Mouse (Mus musculus) spleen, postnatal 14 days (tissue): ENCODE data around the gene Gm13539.
"Not testable (repeated sequence)": the region's sequence is repeated elsewhere in the genome, so short reads cannot be mapped to it uniquely, and the experiment has no call there.

Experiments
- DNase-seq, 2 experiments: peaks; one replicate each; pipeline ENCODE4 v3.0.0; 2021 to 2022; ENCODE audit warnings: low spot score in 2 of 2

Gm13539 gene

DNA sequence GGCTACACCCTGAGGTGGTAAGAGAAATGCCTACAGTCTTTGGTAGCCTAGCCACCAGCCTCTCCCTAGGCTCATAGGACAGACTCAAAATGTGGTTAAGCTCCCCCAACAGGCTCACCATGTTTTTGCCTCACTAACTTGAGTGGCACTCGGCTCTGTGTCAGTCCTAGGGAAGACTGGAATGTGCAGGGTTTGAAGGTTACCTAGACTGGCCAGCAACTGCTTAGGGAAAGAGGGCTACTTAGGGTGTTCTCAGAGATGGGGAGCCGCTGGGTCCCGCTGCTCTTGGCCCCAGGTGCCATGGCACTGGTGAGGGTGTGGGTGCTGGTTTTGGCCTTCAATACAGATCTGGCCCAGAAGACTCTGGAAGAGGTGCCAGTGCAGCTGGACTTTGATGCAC lies at the start of gene Gm13539:
Gene Gm13539 (plus strand): TSS at position 301 of the 400 bp plus-strand sequence.
- DNase-seq, result no peak

DNA sequence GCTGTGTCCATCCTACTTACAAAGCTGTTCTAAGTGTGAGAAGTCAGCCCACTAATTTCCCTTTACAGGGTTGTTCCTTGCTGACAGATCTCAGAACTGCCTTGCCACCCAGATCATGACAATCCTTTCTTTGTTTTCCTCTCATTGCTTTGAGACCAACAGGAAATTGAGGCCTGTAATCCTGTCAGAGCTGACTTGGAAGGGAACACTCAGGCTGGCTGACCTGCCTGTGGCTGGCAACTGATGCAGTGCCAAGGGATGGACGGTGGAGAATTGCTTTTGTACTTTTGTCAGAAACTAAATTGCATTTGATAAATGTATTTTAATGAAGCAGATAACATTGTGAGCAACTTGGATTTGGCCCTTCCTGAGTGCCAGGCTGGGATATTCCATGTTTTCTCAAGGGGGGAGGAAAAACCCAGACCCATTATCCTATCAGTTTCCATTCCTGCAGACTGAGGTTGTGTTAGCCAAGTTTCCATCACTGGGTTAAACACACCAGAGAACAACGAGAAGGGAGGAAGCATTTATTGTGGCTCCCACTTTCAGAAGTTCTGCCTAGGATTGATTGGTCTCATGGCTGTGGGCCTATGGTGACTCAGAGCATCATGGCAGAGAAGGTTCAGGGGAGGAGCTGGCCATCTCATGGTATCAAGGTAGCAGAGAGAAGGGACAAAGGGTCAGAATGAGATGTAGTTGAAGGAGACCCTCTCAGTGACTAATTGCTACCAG lies 48.7 kb upstream of the Gm13539 start:
- DNase-seq, result no peak

DNA sequence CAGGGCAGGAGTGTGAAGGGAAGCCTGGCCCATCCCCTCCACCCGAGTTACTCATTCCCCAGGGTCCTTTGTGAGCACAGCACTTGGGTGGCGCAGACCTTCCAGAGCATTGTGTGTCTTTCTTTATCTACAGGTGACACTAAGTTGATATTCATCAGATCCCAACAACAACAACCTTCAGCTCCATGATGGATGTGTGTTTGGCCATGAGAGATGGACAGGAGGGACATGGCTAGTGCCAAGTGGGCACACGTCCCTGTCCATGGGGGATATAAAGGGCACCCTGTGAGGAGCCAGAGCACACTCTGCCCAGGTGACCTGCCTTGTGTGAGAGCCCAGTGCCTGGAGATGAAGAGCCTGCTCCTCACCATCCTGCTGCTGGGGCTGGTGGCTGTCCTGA lies 45.3 kb upstream of the Gm13539 start, which contains the start of gene Obp2b:
Gene Obp2b (plus strand): TSS at position 301 of the 400 bp plus-strand sequence.
- not testable (repeated sequence) for DNase-seq

DNA sequence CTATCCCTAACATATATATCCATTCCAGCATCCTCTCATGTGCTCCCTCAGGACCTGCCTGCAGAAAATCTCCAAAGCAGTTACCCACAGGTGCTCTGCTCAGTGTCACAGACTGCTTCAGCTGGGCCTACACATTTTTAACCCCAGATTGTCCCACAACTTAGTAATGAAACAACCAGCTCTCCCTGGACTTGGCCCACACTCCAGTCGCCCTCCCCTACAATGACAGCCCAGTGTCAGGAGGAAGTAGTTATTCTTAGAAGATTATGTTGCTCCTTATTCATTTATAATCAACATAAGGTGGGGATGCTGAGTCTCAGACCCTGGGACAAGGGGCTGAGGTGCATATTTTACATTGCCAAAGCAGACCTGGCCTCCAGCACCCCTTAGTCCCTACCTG lies 40.4 kb upstream of the Gm13539 start:
- DNase-seq, result no peak

DNA sequence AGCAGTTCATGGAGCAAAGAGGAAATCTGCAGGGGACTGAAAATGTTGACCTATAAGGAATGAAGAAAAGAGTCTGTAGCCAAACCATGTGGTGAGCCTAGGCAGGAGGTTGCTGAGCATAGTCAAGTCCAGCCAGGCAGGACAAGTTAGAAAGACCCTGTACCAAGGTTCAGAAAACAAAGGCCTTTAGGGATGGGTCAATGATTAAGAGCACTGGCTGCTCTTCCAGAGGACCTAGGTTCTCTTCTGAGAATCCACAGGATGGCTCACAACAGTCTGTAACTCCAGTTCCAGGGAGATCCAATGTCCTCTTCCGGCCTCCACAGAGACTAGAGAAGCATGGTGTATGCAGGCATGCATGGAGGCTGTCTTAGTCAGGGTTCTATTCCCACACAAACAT lies 27.9 kb upstream of the Gm13539 start:
- DNase-seq, result no peak

DNA sequence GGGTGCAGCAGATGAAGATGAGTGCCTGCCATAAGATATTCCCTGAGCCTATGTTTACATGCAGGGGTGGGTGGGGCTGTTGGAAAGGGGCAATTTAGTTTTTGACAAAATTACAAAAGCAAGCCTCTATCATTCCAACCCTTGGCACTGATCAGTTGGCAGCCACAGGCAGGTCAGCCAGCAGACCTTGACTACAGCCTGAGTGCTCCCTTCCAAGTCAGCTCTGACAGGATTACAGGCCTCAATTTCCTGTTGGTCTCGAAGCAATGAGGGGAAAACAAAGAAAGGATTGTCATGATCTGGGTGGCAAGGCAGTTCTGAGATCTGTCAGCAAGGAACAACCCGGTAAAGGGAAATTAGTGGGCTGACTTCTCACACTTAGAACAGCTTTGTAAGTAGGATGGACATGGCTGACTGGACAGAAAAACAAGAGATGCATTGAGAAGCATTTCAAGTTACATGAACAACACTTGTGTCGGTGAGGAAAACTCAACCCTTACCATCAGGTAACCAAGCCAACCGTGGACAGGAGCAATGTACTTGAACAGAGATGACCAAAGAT lies 23.9 kb upstream of the Gm13539 start:
- no peak for DNase-seq

DNA sequence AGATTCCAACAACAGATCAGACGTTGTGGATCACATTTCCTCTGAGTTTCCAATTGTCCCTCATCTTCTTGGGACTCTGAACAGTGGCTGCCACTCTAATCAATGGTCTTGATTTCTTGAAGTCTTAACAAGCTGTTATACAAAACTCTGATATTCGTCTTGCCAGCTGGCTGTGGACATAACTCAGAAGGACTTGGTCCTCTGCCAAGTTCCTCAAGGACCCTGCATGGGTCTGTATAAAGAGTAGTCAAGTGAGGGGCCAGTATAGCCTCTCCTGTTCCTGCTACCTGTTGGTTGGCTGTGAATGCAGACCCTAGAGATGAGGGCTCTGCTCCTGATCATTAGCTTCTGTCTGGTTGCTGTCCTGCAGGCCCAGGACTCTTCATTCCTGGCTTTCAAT lies 16.8 kb upstream of the Gm13539 start, which contains the start of gene Lcn3:
Gene Lcn3 (plus strand): TSS at position 301 of the 400 bp plus-strand sequence.
- no peak for DNase-seq

DNA sequence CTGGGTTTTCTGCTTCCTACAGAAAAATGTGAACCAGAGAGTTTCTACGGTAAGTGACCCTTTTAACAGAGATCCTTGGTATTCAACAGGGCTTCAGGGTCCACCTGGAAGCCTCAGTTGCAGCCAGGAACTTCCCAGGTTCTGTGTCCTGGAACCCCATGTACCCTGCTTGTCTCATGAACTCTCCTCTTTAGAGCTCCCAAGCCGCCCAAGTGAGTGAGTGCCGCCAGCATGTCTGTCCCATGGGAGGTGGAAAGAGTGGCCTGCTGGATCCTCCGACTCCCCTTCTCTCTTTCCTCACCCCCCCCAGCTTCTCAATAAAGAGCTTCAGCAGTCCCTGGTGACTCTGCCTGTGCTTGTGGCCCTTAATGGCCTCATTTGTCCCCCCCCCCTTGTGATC lies 14.3 kb upstream of the Gm13539 start:
- DNase-seq, result no peak

DNA sequence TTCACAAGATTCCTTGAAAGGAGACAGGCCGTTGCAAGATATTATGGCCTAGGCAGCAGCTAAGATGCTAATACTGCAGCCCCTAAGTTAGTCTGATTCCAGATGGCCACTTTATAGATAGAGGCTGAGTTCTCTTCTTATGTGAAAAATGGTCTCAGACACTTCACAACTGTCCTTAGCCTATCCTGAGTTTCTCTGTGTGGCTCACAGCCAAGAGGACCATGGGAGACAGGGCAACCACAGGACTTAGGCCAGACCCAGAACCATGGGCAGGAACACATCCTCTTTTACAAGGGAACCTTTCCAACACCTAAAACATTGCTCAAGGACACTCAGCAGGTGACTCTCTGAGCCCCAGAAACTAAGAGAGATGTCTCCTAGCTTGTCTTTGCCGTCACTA lies 8.6 kb upstream of the Gm13539 start:
- no peak for DNase-seq

DNA sequence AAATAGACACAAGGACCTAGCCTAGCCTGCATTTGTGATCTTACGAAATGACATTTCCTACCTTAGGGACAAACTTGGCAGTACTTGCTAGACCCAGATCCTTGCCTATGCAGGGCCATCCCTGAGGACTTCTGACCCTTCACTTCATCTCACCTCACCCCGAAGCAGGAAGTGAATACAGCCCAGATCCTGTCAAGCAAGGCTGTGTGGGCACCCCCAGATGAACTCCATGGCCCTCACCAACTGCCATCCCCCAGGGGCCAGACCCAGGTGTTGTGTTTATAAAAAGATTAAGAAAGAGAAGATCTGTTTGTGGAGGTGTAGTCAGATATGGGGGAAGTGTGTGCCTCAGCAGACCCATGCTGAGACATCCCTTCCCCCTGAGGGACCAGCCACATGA lies 7.4 kb upstream of the Gm13539 start:
- DNase-seq, result no peak

DNA sequence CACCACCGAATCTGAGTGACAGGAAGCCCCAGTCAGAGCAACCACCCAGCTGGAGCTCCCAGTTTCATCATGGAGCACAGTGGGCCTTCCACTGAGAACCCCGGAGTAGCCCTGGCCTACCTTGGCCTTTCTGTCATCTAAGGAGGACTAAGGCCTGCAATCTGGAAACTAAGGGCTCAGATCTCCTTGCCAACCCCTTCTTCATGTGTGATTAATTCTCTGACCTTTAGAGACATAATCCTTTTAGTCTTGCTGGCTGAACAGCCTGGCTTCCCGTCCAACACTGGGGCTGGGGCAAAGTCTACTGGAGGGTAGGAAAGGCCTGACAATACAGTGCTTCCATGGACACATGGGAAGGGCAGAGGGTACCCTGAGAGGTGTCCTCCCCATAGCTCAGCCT lies 6.1 kb upstream of the Gm13539 start:
- DNase-seq, result no peak

DNA sequence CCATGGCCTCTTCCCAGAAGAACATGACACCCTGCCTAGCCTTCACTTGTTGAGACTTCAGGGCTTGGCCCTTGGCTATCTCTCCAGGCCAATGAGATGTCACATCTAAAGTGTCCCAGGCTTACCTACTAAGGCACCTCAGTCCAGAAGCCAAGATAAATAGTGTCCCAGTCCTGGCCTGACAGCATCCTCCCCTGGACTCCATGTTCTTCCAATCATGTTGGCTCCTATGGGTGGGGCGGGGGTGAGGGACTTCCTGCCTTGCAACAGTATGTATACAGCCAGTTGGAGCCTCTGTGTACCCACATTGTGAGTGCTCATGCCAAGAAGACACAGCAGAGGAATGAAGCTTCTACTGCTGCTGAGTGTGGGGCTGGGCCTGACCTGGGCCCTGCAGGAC lies 5.3 kb upstream of the Gm13539 start, which contains the start of gene Lcn11:
Gene Lcn11 (plus strand): TSS at position 301 of the 400 bp plus-strand sequence.
- no peak for DNase-seq

DNA sequence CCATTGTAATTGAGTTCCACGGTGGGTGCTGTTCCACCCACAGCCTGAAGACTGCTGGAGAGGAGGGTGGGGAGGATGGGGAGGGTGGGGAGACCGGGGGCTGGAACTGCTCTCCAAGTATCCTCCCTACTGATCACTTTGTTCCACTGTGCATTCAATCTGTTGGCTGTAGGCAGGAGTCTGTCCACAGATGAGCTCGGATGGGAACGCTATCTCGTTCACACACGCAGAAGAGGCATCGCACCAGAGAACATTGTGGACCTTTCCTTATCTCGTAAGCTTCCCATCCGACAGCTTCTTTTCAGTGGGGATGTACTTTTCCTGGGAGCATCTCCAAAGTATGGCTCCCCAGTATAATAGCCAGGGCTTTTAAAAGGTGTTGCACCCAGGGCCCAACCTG lies 3.0 kb upstream of the Gm13539 start:
- no peak for DNase-seq

DNA sequence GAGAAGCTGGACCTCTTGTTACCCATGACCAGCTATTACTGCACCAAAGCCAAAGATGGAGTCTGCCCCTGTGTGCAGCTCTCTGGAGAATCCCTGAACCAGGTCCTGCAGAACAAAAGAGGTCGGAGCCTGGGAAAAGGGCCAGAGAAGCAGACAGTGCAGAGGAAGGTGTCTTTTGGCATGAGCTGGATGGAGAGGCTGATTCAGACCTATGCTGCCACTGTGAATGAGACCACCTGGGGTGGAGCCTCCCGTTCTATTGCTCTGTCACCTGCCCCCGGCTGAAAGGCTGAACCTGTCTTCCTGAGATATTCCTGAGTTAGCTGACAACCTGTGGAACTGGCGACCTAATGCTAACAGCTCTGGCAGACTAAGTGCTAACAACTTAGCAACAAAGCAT lies 1.1 kb upstream of the Gm13539 start:
- no peak for DNase-seq

DNA sequence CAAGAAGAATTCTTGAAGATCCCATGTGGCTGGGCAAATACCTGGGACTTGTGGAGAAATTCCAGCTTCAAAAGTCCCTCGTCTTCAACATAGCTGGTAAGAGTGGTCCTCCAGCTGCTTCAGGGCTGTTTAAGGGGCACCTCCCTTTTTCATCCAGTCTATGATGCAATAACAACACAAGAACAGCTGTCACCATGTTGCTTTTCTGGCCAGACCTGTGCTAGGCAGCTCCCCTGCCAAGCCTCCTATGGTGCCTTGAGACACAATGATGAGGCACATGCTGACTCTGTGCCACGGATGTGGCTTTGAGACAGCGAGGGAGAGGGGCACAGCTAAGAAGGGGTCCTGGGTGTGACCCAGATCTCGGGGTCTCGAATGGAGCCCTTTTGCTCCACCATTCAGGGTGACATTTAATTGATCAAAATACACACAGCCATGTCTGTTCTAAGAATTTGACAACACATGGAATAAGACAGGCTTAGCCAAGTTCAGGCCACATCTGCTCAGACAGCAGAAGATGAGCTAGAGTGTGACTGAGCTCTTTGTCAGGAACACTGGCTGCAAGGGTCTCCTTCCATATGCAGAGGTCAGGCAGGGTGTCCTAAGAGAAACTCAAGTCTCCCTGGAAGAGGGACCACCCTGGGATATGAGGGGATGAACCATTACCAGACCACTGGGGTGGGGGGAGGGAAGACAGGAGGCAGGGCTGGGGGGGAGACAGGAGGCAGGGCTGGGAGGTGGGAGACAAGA lies 3.7 kb downstream of the Gm13539 start:
- DNase-seq, result no peak

DNA sequence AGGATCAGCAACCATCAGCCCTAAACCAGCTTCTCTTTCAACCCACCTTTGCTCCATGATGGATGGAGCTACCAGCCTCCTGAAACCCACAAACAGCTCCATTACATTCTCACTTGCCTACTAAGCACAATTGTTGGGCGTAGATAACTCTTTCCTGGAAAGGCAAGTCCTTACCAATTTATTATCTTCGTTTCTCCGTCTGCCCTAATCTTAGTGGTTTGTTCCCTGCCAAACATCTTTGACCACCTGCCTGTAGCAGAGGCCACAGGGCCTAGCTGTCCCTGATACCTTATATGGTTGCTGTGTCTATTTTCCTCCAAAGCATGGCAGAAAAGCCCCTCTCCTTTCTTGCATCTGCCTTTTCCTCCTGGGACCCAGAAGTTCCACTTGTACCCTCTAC lies 7.0 kb downstream of the Gm13539 start:
- DNase-seq, result no peak

DNA sequence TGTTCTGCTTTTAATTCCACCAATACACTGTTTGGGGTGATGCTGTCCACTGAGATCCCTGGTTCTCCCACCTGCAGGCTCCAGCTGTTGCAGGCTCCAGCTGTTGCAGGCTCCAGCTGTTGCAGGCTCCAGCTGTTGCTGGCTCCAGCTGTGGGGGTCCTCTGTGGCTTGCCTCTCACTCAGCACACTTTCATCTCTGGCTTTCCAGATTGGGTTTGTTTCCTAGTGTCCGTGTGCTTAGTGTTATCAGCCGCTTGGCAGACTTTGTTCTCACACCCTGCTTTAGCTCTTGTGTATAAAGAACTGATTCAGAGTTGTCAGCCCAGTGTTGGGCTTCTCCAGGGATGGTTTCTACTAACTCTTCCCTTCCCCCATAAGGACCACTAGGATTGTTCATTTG lies 15.6 kb downstream of the Gm13539 start:
- no peak for DNase-seq

DNA sequence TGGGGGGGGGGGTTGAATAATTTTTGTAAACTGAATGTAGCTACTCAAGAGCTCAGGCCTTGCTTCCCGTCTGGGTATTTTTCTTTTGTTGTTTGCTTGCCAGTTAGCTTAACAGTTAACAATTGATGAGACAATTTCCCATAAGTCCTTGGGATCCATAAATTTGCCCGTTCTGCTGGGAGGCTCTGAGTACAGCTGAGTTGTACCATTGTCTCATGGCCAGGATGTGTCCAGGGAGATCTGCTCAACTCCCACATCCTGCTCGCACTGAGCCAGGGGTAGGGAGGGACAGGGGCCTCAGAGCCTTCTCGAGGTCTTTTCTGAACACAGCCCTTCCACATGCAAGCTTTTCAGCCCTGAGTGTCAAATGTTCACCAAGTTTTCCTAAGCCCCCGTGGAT lies 16.0 kb downstream of the Gm13539 start:
- DNase-seq, result no peak

DNA sequence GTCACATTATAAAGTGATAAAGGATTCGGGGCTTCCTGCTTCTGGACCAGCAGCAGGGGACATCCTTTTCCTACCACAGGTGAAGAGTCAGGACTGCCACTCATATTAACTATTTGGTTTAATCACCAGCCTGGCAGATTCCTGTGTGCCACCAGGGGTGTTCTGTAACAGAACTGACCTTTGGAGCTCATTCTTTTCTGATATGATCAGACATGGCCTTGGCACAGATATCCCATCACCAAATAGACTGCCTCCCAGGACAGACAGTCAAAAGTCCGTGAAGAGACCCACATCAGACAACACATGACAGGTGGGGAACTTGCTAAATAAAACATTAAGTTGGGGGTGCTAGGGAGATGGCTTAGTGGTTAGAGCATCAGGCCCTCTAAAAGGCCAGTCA lies 29.7 kb downstream of the Gm13539 start:
- DNase-seq, result no peak

DNA sequence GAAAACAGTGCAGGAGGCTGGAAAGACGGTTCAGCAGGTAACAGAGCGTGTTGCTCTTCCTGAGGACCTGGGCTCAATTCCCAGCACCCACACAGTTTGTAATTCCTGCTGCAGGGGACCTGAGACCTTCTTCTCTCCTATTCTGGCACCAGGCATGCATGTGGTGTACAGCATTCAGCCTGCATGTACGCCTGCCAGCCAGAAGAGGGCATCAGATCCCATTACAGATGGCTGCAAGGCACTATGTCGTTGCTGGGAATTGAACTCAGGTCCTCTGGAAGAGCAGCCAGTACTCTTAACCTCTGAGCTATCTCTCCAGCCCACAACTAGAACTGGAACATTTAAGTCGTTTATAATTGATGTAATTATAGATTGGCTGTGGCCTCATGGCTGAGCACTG lies 31.3 kb downstream of the Gm13539 start:
- DNase-seq, result no peak

DNA sequence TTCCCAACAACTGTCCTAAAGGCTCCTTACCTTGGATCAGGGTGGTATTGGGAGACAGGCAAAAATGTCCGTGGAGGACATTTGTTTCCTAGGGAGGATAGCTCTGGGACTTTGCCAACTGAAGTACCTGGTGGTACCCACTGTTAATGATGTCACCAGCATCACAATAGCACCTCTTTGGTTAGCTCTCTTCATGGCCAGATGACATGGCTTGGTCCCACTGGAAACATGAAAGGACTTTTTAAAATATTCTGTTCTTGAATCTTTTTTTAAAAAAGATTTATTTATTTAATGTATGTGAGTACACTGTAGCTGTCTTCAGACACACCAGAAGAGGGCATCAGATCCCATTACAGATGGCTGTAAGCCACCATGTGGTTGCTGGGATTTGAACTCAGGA lies 33.7 kb downstream of the Gm13539 start, which contains the start of gene Glt6d1:
Gene Glt6d1 (minus strand): TSS at position 101 of the 400 bp plus-strand sequence.
- not testable (repeated sequence) for DNase-seq

DNA sequence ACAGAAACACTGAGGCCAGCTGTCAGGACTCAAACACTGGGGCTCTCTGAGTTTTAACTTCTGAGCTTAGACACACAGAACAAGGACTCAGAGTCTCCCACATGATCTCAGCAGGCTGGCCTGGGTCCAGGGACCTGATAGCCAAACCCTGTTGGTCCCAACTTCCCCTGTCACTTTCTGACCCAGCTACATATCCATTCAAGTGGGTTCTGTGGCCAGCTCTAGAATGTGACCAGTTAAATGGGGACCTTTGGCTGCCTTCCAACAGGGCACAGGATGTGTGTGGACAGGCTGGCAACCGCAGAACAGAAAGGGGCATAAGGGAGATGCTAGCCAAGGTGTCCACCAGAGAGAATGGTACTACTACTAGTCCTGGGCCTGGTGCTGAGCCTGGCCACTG lies 40.7 kb downstream of the Gm13539 start, which contains the start of gene Lcn9:
Gene Lcn9 (plus strand): TSS at position 348 of the 400 bp plus-strand sequence.
- no peak for DNase-seq

DNA sequence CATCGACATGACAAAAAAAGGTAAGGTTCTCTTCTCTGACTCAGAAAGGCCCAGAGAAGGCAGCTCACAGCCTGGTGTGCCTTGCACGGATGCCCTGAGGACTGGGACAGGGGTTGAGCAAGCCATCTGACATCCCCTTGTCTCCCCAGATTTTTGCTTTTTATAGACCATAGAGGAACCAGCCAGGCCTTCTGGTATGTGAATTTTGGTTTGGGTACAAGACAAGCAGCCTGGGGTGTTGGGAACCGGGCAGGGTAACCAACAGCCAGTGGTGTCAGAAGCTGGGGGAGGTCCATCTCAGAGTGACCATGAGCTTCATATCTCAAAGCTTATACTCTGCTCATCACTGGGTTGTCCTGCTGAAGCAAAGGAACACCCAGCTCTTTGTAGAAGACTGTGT lies 42.7 kb downstream of the Gm13539 start:
- DNase-seq, result no peak
